Mouse (Mus musculus): Measurements from ENCODE around the gene Hspa4. TPM values are rescaled to one million over a fixed set of nuclear protein-coding genes. Genes with fewer than 3 reads are reported as not detected.
"Not testable (repeated sequence)": the region's sequence is repeated elsewhere in the genome, so short reads cannot be mapped to it uniquely, and the experiment has no call there.

The Hspa4 gene
- 111 and 118 TPM in 2 replicates for polyA plus RNA-seq (2012; ENCODE audit: insufficient read depth, insufficient read length, missing spikeins)

GRCm38 (mm10) chr11:53300330-53301166 lies at the start of gene Hspa4:
Gene Hspa4, minus strand, starts transcription at chr11:53300457.
- TF ChIP-seq POLR2A (IDR thresholded peaks at IDR 0.05; ENCODE audit: borderline replicate concordance, low read depth, low read length): no peak
- no peak for TF ChIP-seq CTCF (IDR thresholded peaks at IDR 0.05; ENCODE audit: low read depth, low read length)
- H3K4me3 ChIP-seq (ENCODE audit: insufficient read depth, low read length): peak within 1 kb of the TSS; percentile 99
- peaks cover 31% of the 10 kb centered on the region for H3K4me1 ChIP-seq (ENCODE audit: control insufficient read depth, insufficient read depth, low read length)
- H3K27ac ChIP-seq (ENCODE audit: insufficient read depth, low read depth, low read length): peak within 1 kb of the TSS; percentile 99

- Histone ChIP-seq H3K27ac (ENCODE audit: insufficient read depth, low read depth, low read length) (no peak overlapping the region), H3K4me3 (ENCODE audit: insufficient read depth, low read length) (no peak overlapping the region), H3K4me1 (ENCODE audit: control insufficient read depth, insufficient read depth, low read length) (peaks cover 3% of the 10 kb centered on the region; the same call in 1 of the 2 replicates)
- TF ChIP-seq CTCF (IDR thresholded peaks at IDR 0.05; ENCODE audit: low read depth, low read length) (no peak), POLR2A (IDR thresholded peaks at IDR 0.05; ENCODE audit: borderline replicate concordance, low read depth, low read length) (no peak)
Observed at GRCm38 (mm10) chr11:53345738-53346137, 45.5 kb upstream of the Hspa4 start.

GRCm38 (mm10) chr11:53345328-53345727 lies 45.1 kb upstream of the Hspa4 start:
- TF ChIP-seq POLR2A (IDR thresholded peaks at IDR 0.05; ENCODE audit: borderline replicate concordance, low read depth, low read length): no peak
- no peak for TF ChIP-seq CTCF (IDR thresholded peaks at IDR 0.05; ENCODE audit: low read depth, low read length)
- no peak overlapping the region for H3K27ac ChIP-seq (ENCODE audit: insufficient read depth, low read depth, low read length)
- H3K4me3 ChIP-seq (ENCODE audit: insufficient read depth, low read length): no peak overlapping the region
- peaks cover 3% of the 10 kb centered on the region; the same call in 1 of the 2 replicates for H3K4me1 ChIP-seq (ENCODE audit: control insufficient read depth, insufficient read depth, low read length)

- Histone ChIP-seq H3K4me3 (ENCODE audit: insufficient read depth, low read length) (no peak overlapping the region), H3K4me1 (ENCODE audit: control insufficient read depth, insufficient read depth, low read length) (no peaks in the 10 kb centered on the region), H3K27ac (ENCODE audit: insufficient read depth, low read depth, low read length) (no peak overlapping the region)
- TF ChIP-seq CTCF (IDR thresholded peaks at IDR 0.05; ENCODE audit: low read depth, low read length): no peak
- no peak for TF ChIP-seq POLR2A (IDR thresholded peaks at IDR 0.05; ENCODE audit: borderline replicate concordance, low read depth, low read length)
Observed at GRCm38 (mm10) chr11:53342711-53343110, 42.5 kb upstream of the Hspa4 start.

- H3K4me1 ChIP-seq (ENCODE audit: control insufficient read depth, insufficient read depth, low read length); H3K4me3 ChIP-seq (ENCODE audit: insufficient read depth, low read length): not testable (repeated sequence)
Observed at GRCm38 (mm10) chr11:53341019-53341418, 40.8 kb upstream of the Hspa4 start.

GRCm38 (mm10) chr11:53337684-53338083 lies 37.4 kb upstream of the Hspa4 start:
- no peak for TF ChIP-seq CTCF (IDR thresholded peaks at IDR 0.05; ENCODE audit: low read depth, low read length)
- no peak for TF ChIP-seq POLR2A (IDR thresholded peaks at IDR 0.05; ENCODE audit: borderline replicate concordance, low read depth, low read length)
- Histone ChIP-seq H3K4me3 (ENCODE audit: insufficient read depth, low read length) (no peak overlapping the region), H3K27ac (ENCODE audit: insufficient read depth, low read depth, low read length) (no peak overlapping the region), H3K4me1 (ENCODE audit: control insufficient read depth, insufficient read depth, low read length) (no peaks in the 10 kb centered on the region)

More at GRCm38 (mm10) chr11:53341019-53341418, 40.8 kb upstream of the Hspa4 start:
- not testable (repeated sequence) for H3K27ac ChIP-seq (ENCODE audit: insufficient read depth, low read depth, low read length)

- no peak overlapping the region for H3K27ac ChIP-seq (ENCODE audit: insufficient read depth, low read depth, low read length)
- TF ChIP-seq CTCF (IDR thresholded peaks at IDR 0.05; ENCODE audit: low read depth, low read length): no peak
- TF ChIP-seq POLR2A (IDR thresholded peaks at IDR 0.05; ENCODE audit: borderline replicate concordance, low read depth, low read length): no peak
- no peak overlapping the region for H3K4me3 ChIP-seq (ENCODE audit: insufficient read depth, low read length)
- H3K4me1 ChIP-seq (ENCODE audit: control insufficient read depth, insufficient read depth, low read length): no peaks in the 10 kb centered on the region
Observed at GRCm38 (mm10) chr11:53336924-53337323, 36.7 kb upstream of the Hspa4 start.

GRCm38 (mm10) chr11:53336182-53336571 lies 35.9 kb upstream of the Hspa4 start:
- Histone ChIP-seq H3K4me1 (ENCODE audit: control insufficient read depth, insufficient read depth, low read length) (no peaks in the 10 kb centered on the region), H3K27ac (ENCODE audit: insufficient read depth, low read depth, low read length) (no peak overlapping the region), H3K4me3 (ENCODE audit: insufficient read depth, low read length) (no peak overlapping the region)
- TF ChIP-seq POLR2A (IDR thresholded peaks at IDR 0.05; ENCODE audit: borderline replicate concordance, low read depth, low read length) (no peak), CTCF (IDR thresholded peaks at IDR 0.05; ENCODE audit: low read depth, low read length) (no peak)

GRCm38 (mm10) chr11:53335505-53336181 lies 35.4 kb upstream of the Hspa4 start:
- Histone ChIP-seq H3K4me3 (ENCODE audit: insufficient read depth, low read length) (no peak overlapping the region), H3K4me1 (ENCODE audit: control insufficient read depth, insufficient read depth, low read length) (no peaks in the 10 kb centered on the region), H3K27ac (ENCODE audit: insufficient read depth, low read depth, low read length) (no peak overlapping the region)
- TF ChIP-seq POLR2A (IDR thresholded peaks at IDR 0.05; ENCODE audit: borderline replicate concordance, low read depth, low read length) (no peak), CTCF (IDR thresholded peaks at IDR 0.05; ENCODE audit: low read depth, low read length) (no peak)

GRCm38 (mm10) chr11:53332076-53332680 lies 31.9 kb upstream of the Hspa4 start:
- Histone ChIP-seq H3K4me1 (ENCODE audit: control insufficient read depth, insufficient read depth, low read length) (no peaks in the 10 kb centered on the region), H3K27ac (ENCODE audit: insufficient read depth, low read depth, low read length) (no peak overlapping the region), H3K4me3 (ENCODE audit: insufficient read depth, low read length) (no peak overlapping the region)
- no peak for TF ChIP-seq CTCF (IDR thresholded peaks at IDR 0.05; ENCODE audit: low read depth, low read length)
- TF ChIP-seq POLR2A (IDR thresholded peaks at IDR 0.05; ENCODE audit: borderline replicate concordance, low read depth, low read length): no peak
